Mouse (Mus musculus) brain, embryonic 14.5 days (tissue): ENCODE measurements around the gene Slc12a1.

ENCODE experiments used
- CTCF ChIP-seq: fragments of 200-500 bp; IDR thresholded peaks from 2 replicates; pipeline ENCODE4 v1.5.1; 2012; ENCODE audit warnings: inconsistent platforms, mild to moderate bottlenecking, moderate library complexity, borderline replicate concordance; ENCODE audit not compliant: insufficient read depth, insufficient read length; ENCODE audit errors: extremely low read depth
- POLR2A ChIP-seq: fragments of 200-500 bp; IDR thresholded peaks from 2 replicates; pipeline ENCODE4 v1.6.1; 2012; ENCODE audit warnings: mild to moderate bottlenecking, inconsistent platforms, borderline replicate concordance; ENCODE audit not compliant: poor library complexity, insufficient read depth, insufficient read length, severe bottlenecking; ENCODE audit errors: extremely low read depth

- TF ChIP-seq POLR2A, result no peak
- TF ChIP-seq CTCF, result no peak
Measured at GRCm38 (mm10) chr2:125233537-125233936, 81.2 kb downstream of the Slc12a1 start.
